Comparison of ENCODE assay signal across 19 mouse cellular contexts in genomic region chr16:12824646-12825045, GRCm38 (mm10).
DNase-seq lines count a peak whose midpoint lies in the region.
"Had no signal": no experiment of that assay in that cellular context is flagged by ENCODE, and none has a peak within 500 bp of the region (broad histone marks: within the 10 kb centered on the region; RNA-seq: fewer than 3 reads in every experiment).

No protein-coding gene starts in this region.

- DNase-seq in left cerebral cortex, adult 18-20 months (ENCODE audit: low spot score in 2 of 2): peak; percentile 24 to 39
- no peak for DNase-seq in left cerebral cortex, postnatal 10 days (ENCODE audit: extremely low spot score in 1 of 2, low spot score in 2 of 2)
- peak; percentile 40 to 62 for DNase-seq in left cerebral cortex, adult 9 months (ENCODE audit: low spot score in 2 of 2)
- DNase-seq in left cerebral cortex, postnatal 36 days (ENCODE audit: low spot score in 2 of 2): peak; percentile 52 to 62
- no peak for DNase-seq in adipocyte (ENCODE audit: low spot score)
- no peak for DNase-seq in layer of hippocampus, postnatal 25 days (ENCODE audit: extremely low spot score in 1 of 2, low spot score in 1 of 2)
- DNase-seq: adrenal gland, adult 8-10 months; B cell, adult 2 months; cerebellum, adult 8-10 months; cerebellum, postnatal 25 days; forebrain, postnatal 0 days; heart, adult 2 months; heart, postnatal 10 days; kidney, adult 18-20 months; kidney, postnatal 25 days; layer of hippocampus, postnatal 36 days; lung, embryonic 14.5 days; lung, postnatal 14 days; midbrain, embryonic 14.5 days had no signal

- intact Hi-C loops in left cerebral cortex, postnatal 10 days (cut with DNase I): no loop called here
- intact Hi-C loops in left cerebral cortex, postnatal 36 days (cut with DNase I): no loop called here

Comparison
In these comparisons a context has a peak if more than half of its experiments do, and no peak if none do; other contexts are left out.
1. DNase-seq: peak in left cerebral cortex, adult 18-20 months (2 of 2), left cerebral cortex, adult 9 months (2 of 2) and left cerebral cortex, postnatal 36 days (2 of 2); none in left cerebral cortex, postnatal 10 days (0 of 2), adipocyte (single experiment) and layer of hippocampus, postnatal 25 days (0 of 2).